Mouse (Mus musculus) erythroblast, embryonic 14.5 days (primary cell): Measurements from ENCODE around the gene 4921517D22Rik.

Source experiments
- GATA1 ChIP-seq: IDR thresholded peaks from 2 replicates; pipeline ENCODE4 v1.6.1; 2012; ENCODE audit warnings: low read length, inconsistent platforms, mixed read lengths
- TAL1 ChIP-seq: IDR thresholded peaks from 3 replicates; pipeline ENCODE4 v1.6.1; 2012; ENCODE audit warnings: low read length, inconsistent platforms, mixed read lengths

DNA sequence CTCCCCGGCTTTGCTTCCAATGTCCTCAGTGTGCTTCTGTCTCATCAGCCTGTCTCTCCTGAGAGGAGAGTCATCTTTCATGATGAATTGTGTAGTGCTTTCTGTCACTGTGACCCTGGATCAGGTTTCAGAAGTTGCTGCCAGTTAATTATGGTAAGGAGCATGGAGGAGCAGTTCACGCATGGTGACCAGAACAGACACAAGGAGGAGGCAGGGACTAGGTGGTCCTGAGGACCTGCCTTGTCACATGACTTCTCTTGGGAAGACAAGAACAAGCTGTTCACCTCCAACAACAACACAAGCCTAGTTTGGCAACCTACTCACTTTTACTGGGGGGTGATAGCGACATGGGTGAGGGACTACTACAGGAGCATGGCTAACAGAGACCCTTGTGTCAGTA is 40.8 kb downstream of the 4921517D22Rik start:
- no peak for TF ChIP-seq GATA1
- no peak for TF ChIP-seq TAL1
